Mouse (Mus musculus): ENCODE data around the gene Obscn. TPM values are rescaled to one million over a fixed set of nuclear protein-coding genes. Genes with fewer than 3 reads are reported as not detected.
A peak's percentile ranks its signal among the peaks of the same experiment; 100 is the strongest.

Gene Obscn
- polyA plus RNA-seq, 1 experiment from 2014 or later, result 0.92 TPM

- Histone ChIP-seq H3K27ac (ENCODE audit: low read length) (no peak overlapping the region), H3K36me3 (ENCODE audit: insufficient read depth, low read length) (no peaks in the 10 kb centered on the region), H3K27me3 (replicated peaks; ENCODE audit: insufficient read depth, low read length) (no peaks in the 10 kb centered on the region), H3K4me1 (ENCODE audit: insufficient read depth, low read depth, low read length) (no peaks in the 10 kb centered on the region), H3K4me3 (ENCODE audit: low read depth, low read length) (no peak overlapping the region), H3K9me3 (ENCODE audit: low read length) (no peaks in the 10 kb centered on the region), H3K9ac (replicated peaks; ENCODE audit: low read depth) (no peak overlapping the region), H3K4me2 (replicated peaks; ENCODE audit: low read depth, low read length) (no peak overlapping the region)
- 72% methylated on average over 3 of the region's 3 CpGs for whole genome bisulfite sequencing
- ATAC-seq (no peak), DNase-seq (ENCODE audit: low spot score) (no peak)
- TF ChIP-seq EP300 (IDR thresholded peaks at IDR 0.05), result no peak
- peak; percentile 38; the same call in 1 of the 2 replicates for TF ChIP-seq CTCF (IDR thresholded peaks at IDR 0.05)
Measured at GRCm38 (mm10) chr11:59102324-59102723, 33.9 kb downstream of the Obscn start.

DNA sequence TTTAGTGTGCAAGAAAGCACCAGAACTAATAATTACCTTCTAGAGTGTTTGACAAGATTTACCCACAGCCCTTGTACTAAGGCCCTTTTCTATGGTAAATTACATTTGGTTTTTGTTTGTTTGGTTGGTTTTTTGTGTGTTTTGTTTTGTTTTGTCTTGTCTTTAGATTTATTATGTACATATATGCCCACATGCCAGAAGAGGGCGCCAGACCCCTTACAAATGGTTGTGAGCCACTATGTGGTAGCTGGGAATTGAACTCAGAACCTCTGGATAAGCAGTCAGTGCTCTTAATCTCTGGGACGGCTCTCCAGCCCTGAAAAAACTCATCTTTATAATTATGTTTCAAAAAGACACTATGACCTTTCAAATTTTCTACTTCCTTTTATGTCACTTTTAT is 37.9 kb downstream of the Obscn start:
- H3K27me3 ChIP-seq (replicated peaks; ENCODE audit: insufficient read depth, low read length), result no peaks in the 10 kb centered on the region
- H3K4me2 ChIP-seq (replicated peaks; ENCODE audit: low read depth, low read length), result no peak overlapping the region
- no peak overlapping the region for H3K27ac ChIP-seq (ENCODE audit: low read length)
- no peak overlapping the region for H3K4me3 ChIP-seq (ENCODE audit: low read depth, low read length)
- WGBS, result 19% methylated on average over 2 of the region's 2 CpGs
- H3K4me1 ChIP-seq (ENCODE audit: insufficient read depth, low read depth, low read length), result no peaks in the 10 kb centered on the region
- no peak overlapping the region for H3K9ac ChIP-seq (replicated peaks; ENCODE audit: low read depth)
- peak; percentile 35 for DNase-seq (ENCODE audit: low spot score)
- H3K36me3 ChIP-seq (ENCODE audit: insufficient read depth, low read length), result no peaks in the 10 kb centered on the region
- no peak for ATAC-seq
- TF ChIP-seq CTCF (IDR thresholded peaks at IDR 0.05) (peak; percentile 68), EP300 (IDR thresholded peaks at IDR 0.05) (no peak)
- no peaks in the 10 kb centered on the region for H3K9me3 ChIP-seq (ENCODE audit: low read length)

DNA sequence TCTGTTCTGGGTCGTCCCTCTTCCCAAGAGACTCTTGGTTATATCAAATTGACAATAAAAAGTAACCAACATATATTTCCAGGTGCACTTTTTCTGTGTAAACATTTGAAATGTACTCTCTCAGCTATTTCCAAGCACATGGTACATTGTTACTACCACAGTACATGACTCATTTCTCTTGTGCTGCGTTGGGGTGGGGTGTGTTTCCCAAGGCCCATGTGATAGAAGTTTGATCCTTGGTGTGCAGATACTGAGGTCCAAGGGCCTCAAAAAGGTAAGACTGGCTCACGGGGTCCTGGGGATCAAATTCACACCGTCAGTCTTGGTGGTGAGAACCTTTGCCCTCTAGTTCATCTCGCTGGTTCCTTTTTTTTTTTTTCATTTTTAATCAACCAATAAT is 38.4 kb downstream of the Obscn start:
- no peaks in the 10 kb centered on the region for H3K9me3 ChIP-seq (ENCODE audit: low read length)
- ATAC-seq, result no peak
- H3K4me2 ChIP-seq (replicated peaks; ENCODE audit: low read depth, low read length), result no peak overlapping the region
- DNase-seq (ENCODE audit: low spot score), result no peak
- no peak overlapping the region for H3K9ac ChIP-seq (replicated peaks; ENCODE audit: low read depth)
- H3K4me1 ChIP-seq (ENCODE audit: insufficient read depth, low read depth, low read length), result no peaks in the 10 kb centered on the region
- H3K27me3 ChIP-seq (replicated peaks; ENCODE audit: insufficient read depth, low read length), result no peaks in the 10 kb centered on the region
- no peaks in the 10 kb centered on the region for H3K36me3 ChIP-seq (ENCODE audit: insufficient read depth, low read length)
- 68% methylated on average over 5 of the region's 5 CpGs for WGBS
- H3K4me3 ChIP-seq (ENCODE audit: low read depth, low read length), result no peak overlapping the region
- no peak for TF ChIP-seq EP300 (IDR thresholded peaks at IDR 0.05)
- no peak for TF ChIP-seq CTCF (IDR thresholded peaks at IDR 0.05)
- no peak overlapping the region for H3K27ac ChIP-seq (ENCODE audit: low read length)

GRCm38 (mm10) chr11:59094213-59094612 is 42.0 kb downstream of the Obscn start:
- Histone ChIP-seq H3K9ac (replicated peaks; ENCODE audit: low read depth) (no peak overlapping the region), H3K27ac (ENCODE audit: low read length) (no peak overlapping the region), H3K36me3 (ENCODE audit: insufficient read depth, low read length) (no peaks in the 10 kb centered on the region), H3K4me1 (ENCODE audit: insufficient read depth, low read depth, low read length) (no peaks in the 10 kb centered on the region), H3K4me3 (ENCODE audit: low read depth, low read length) (no peak overlapping the region), H3K27me3 (replicated peaks; ENCODE audit: insufficient read depth, low read length) (no peaks in the 10 kb centered on the region), H3K4me2 (replicated peaks; ENCODE audit: low read depth, low read length) (no peak overlapping the region), H3K9me3 (ENCODE audit: low read length) (no peaks in the 10 kb centered on the region)
- 59% methylated on average over 4 of the region's 4 CpGs for WGBS
- DNase-seq (ENCODE audit: low spot score), result no peak
- ATAC-seq, result no peak
- TF ChIP-seq CTCF (IDR thresholded peaks at IDR 0.05), result peak; percentile 45
- no peak for TF ChIP-seq EP300 (IDR thresholded peaks at IDR 0.05)

DNA sequence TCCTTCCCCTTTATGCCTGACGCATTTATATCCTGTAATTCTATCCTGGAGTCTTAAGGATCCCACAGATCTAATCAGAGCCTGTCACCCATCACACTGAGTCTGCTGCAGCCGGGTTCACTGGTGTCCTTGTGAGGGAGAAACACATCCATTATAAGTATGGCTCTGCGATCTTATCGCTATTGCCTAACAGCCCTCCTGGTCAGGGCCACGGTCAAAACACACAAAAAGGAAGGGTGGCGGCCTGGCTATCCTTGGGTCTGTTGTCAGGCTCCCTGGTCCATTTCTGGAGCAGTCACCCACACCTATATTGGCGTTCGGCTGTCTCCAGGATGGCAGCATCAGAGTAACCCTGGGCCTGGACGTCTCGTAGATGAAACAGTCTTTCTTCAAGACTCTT is 48.6 kb downstream of the Obscn start:
- no peaks in the 10 kb centered on the region for H3K9me3 ChIP-seq (ENCODE audit: low read length)
- no peak overlapping the region for H3K9ac ChIP-seq (replicated peaks; ENCODE audit: low read depth)
- H3K27ac ChIP-seq (ENCODE audit: low read length), result no peak overlapping the region
- TF ChIP-seq EP300 (IDR thresholded peaks at IDR 0.05) (no peak), CTCF (IDR thresholded peaks at IDR 0.05) (no peak)
- no peak overlapping the region for H3K4me2 ChIP-seq (replicated peaks; ENCODE audit: low read depth, low read length)
- DNase-seq (ENCODE audit: low spot score) (no peak), ATAC-seq (no peak)
- no peaks in the 10 kb centered on the region for H3K4me1 ChIP-seq (ENCODE audit: insufficient read depth, low read depth, low read length)
- H3K4me3 ChIP-seq (ENCODE audit: low read depth, low read length), result no peak overlapping the region
- no peaks in the 10 kb centered on the region for H3K27me3 ChIP-seq (replicated peaks; ENCODE audit: insufficient read depth, low read length)
- H3K36me3 ChIP-seq (ENCODE audit: insufficient read depth, low read length), result no peaks in the 10 kb centered on the region
- 84% methylated on average over 10 of the region's 10 CpGs for WGBS

DNA sequence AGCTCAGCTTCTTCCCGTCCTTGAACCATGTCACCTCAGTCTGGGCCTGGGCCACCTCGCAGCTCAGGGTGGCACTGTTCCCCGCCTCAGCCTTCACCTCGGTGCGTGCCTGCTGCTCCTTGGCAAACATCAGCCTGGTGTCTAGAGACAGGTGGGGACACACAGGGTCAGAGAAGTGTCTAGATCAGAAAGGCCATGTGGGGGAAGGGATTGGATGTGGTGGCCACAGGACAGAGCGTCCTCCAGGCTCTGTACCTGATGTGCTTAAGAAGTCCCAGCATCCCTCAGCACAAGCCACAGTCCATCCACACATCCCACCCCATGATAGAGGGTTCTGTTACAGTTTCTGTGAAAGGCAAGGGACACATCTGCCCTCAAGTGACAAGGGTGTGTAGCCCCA is 51.0 kb downstream of the Obscn start:
- ATAC-seq, result no peak
- Histone ChIP-seq H3K4me1 (ENCODE audit: insufficient read depth, low read depth, low read length) (no peaks in the 10 kb centered on the region), H3K27me3 (replicated peaks; ENCODE audit: insufficient read depth, low read length) (no peaks in the 10 kb centered on the region), H3K4me3 (ENCODE audit: low read depth, low read length) (no peak overlapping the region), H3K9me3 (ENCODE audit: low read length) (no peaks in the 10 kb centered on the region), H3K27ac (ENCODE audit: low read length) (no peak overlapping the region), H3K36me3 (ENCODE audit: insufficient read depth, low read length) (no peaks in the 10 kb centered on the region), H3K9ac (replicated peaks; ENCODE audit: low read depth) (no peak overlapping the region), H3K4me2 (replicated peaks; ENCODE audit: low read depth, low read length) (no peak overlapping the region)
- DNase-seq (ENCODE audit: low spot score), result no peak
- 67% methylated on average over 5 of the region's 6 CpGs for WGBS
- TF ChIP-seq EP300 (IDR thresholded peaks at IDR 0.05) (no peak), CTCF (IDR thresholded peaks at IDR 0.05) (no peak)

GRCm38 (mm10) chr11:59083125-59083524 is 53.1 kb downstream of the Obscn start:
- Histone ChIP-seq H3K27ac (ENCODE audit: low read length) (no peak overlapping the region), H3K36me3 (ENCODE audit: insufficient read depth, low read length) (no peaks in the 10 kb centered on the region), H3K9me3 (ENCODE audit: low read length) (no peaks in the 10 kb centered on the region), H3K27me3 (replicated peaks; ENCODE audit: insufficient read depth, low read length) (no peaks in the 10 kb centered on the region), H3K4me2 (replicated peaks; ENCODE audit: low read depth, low read length) (no peak overlapping the region), H3K4me3 (ENCODE audit: low read depth, low read length) (no peak overlapping the region), H3K9ac (replicated peaks; ENCODE audit: low read depth) (no peak overlapping the region), H3K4me1 (ENCODE audit: insufficient read depth, low read depth, low read length) (no peaks in the 10 kb centered on the region)
- DNase-seq (ENCODE audit: low spot score), result no peak
- WGBS, result 69% methylated on average over 3 of the region's 3 CpGs
- no peak for ATAC-seq
- TF ChIP-seq CTCF (IDR thresholded peaks at IDR 0.05) (no peak), EP300 (IDR thresholded peaks at IDR 0.05) (no peak)
